Mouse (Mus musculus): Measurements from ENCODE around the gene Senp6.

DNA sequence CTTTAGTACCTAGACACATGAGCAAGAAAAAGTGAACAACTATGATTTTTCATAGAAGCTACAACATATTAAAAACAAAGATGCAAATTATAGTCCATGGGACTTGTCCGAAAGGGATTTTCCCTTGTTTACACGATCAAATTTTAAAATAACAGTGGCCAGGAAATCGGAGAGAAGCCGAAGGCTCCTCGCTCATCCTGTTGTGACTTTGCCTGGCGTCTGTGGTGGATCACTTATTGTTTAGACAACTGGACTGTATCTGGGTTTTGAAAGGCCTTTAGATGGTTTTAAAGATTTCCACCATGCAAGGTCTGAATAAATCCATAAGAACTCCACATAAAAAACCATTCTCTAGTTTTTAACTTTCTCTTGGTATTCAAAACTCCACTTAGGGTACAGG, 99.7 kb downstream of the Senp6 start:
- TF ChIP-seq CEBPB (IDR thresholded peaks at IDR 0.05; ENCODE audit: low read depth), result no peak
- TF ChIP-seq CTCF (IDR thresholded peaks at IDR 0.05; ENCODE audit: control insufficient read depth, insufficient read depth, insufficient read length), result no peak
- no peak for TF ChIP-seq USF1 (IDR thresholded peaks at IDR 0.05; ENCODE audit: low read depth)
